Mouse (Mus musculus) spleen, adult 12 weeks (tissue): ENCODE measurements around the gene Gm42417.

Experiments used
- DNase-seq: peaks from one replicate; pipeline ENCODE4 v3.0.0; 2022; ENCODE audit warnings: low spot score

Gene Gm42417

DNA sequence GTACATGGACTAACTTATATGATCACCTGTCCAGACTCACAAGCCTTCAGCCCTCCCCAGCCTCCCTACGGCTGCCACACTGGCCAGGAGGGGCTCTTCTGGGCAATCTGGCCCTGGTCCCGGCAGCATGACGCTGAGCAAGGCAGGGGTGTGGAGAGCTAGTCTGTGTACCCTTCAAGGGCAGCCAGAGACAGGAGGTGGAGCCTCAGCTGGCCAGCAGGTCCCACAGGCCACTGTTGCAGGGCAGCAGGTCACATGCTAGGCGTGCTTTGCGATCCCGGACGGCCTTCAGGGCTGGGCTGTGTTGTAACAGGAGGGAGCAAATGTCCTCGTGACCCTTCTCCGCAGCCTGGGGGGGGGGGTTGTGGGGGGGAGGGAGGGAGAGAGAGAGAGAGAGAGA, at the start of gene Gm42417:
Gene Gm42417 (minus strand): TSS at position 244 of the 400 bp plus-strand sequence.
- DNase-seq = no peak

DNA sequence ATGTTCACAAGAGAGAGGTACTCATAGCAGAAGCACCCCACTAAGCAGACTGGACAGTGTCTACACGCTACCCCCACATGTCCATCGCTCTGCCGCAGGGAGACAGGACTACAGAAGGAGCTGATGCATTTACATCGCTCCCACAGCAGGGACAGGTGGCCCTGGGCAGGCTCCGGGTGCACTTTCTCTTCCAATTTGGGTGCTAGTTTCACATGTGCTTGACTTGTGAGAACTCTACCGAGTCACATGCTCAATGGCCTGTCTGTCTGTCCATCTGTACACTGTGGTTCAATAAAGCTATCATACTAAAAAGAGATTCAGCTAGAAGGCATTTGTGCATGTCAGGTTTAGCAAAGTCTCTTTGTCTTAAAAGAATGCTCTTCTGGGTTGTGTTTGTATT, 48.6 kb upstream of the Gm42417 start:
- no peak for DNase-seq

DNA sequence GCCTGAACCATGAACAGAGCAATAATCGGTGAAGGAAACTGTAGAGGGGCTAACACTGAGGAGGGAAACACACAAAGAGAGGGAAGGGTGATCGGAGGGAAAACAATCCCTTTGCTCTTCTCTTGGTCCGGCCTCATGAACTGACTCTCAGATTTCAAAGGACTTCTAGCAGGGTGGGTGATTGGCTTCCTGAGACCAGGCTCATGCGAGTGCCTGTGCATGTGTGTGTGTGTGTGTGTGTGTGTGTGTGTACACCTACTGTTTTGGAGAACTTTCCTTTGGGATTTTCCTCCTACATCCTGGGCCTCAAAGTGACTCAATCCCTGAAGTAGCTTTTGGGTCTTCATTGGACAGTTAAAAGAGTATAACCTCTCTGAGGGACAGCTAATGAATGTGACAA, 47.1 kb upstream of the Gm42417 start:
- no peak for DNase-seq

DNA sequence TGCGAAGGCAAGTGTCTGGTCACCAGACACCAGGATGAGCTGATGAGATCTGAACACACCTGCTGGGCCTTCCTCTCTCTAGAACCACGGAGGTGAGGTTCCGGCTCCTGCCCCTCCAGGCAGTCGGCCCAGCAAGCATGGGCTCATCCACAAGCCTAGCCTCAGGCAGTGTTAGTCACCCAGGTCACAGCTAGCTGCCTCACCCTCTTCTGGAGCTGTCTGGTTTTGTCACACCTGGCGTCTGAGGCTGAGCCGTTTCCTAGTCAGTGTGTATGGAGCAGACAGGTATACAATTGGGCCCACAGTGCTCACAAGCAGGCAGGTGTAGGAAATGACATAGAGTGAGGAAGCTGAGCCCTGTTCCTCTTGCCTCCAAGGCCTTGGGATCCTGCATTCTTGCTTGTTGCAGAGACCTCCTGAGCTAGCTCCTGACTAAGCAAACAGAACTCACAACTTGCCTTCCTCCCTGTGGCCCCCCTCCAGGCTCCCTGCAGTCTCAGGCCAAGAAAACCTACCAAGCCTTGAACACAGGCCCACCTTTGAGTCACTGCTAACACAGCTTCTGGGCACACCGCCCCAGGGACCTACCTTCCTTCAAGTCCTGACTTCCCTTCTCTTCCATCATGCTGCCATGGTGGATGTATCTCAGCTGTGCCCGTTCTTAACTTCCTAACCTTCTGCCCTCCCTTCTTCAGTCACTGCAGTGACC, 44.3 kb upstream of the Gm42417 start:
- DNase-seq = no peak

DNA sequence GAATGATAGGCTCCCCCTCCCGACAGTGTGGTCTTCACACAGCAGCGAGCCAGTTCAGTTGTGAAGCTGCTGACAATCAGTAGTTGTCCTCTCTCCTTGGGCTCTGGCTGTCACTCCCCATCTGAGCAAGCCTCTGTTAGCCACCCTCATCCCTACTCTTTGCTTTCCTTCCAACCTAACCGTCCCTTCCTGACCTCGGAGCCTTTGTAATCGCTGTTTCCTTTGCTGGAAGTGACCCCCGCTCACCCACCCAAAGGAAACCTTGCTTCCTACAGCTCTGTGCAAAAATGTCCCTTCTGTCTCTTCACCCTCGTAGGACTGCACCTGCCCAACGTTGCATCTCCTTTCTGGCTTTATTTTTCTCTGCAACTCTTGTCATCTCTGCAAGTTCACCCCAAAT, 43.0 kb upstream of the Gm42417 start:
- no peak for DNase-seq

DNA sequence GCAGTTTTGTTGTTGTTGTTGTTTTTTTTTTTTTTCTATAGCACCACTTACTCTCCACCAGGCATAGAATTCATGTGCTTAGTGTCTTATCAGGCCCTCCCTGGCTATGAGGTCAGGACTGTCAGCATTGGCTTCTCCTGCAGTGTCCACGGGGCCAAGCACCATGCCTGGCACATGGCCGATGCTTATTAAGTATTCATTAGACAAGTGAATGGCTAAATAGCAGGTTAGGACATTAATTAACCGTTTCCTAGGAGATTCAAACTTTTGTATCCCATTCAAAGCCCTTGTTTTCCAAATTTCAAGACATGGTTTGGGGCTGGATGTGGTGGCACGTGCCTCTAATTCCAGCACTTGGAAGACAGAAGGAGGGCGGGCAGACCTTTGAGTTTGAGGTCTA, 42.0 kb upstream of the Gm42417 start:
- DNase-seq = no peak

DNA sequence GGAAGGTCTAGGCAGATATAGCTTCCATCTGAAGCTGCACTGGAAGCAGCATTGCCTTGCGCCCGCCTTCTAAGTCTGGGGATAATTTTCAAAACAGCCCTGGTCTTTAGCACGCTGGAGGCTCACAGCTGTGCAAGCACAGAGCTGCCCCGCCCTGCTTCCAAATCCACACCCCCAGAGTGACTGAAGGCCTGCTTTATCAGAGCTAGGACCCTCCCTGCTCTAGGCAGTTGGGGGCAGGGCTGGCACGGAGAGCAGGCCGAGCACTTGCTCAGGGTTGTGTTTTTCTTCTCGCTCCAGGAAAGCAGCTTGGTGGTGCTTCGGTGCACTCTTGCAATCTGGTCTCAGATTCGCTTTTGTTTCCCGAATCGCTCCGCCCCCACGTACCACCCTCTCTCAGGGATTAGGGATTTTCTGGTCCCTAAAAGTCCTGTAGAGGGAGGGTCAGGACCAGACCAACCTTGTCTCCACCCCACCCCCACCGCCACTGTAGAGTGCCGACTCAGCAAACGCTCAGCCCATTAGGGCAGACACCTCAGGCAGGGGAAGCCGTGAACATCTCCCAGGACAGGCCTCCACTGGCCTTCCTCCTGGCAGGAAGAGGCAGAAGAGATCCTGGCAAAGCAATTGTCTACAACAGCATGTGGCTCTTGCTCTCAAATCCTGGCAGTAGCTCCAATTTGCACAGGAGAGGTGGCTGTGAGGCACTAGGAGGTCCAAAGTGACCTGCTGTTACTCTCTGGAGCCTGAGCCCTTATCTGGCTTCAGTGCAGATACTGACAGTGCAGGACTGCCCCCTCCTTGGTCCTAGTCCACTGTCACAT, 41.4 kb upstream of the Gm42417 start:
- DNase-seq = no peak

DNA sequence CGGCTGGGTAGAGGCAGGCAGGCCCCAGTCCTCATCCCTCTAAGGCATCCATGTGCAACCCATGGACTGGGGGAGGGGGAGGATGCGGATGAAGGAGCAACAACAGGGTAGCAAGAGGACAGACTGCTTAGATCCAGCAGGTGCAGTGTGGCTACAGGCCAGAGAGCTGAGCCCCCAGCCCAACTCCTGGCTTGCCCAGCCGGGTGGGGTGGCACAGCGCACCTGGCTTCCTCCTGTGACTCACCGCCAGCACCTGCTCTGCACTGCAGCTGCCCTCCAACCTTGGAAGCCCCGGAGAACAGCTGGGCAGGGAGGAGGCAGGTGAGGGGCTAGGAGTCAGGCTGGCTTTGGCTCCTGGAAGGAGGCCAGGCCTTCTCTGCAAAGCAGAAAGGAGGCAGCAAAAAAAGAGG, 40.8 kb upstream of the Gm42417 start:
- no peak for DNase-seq

DNA sequence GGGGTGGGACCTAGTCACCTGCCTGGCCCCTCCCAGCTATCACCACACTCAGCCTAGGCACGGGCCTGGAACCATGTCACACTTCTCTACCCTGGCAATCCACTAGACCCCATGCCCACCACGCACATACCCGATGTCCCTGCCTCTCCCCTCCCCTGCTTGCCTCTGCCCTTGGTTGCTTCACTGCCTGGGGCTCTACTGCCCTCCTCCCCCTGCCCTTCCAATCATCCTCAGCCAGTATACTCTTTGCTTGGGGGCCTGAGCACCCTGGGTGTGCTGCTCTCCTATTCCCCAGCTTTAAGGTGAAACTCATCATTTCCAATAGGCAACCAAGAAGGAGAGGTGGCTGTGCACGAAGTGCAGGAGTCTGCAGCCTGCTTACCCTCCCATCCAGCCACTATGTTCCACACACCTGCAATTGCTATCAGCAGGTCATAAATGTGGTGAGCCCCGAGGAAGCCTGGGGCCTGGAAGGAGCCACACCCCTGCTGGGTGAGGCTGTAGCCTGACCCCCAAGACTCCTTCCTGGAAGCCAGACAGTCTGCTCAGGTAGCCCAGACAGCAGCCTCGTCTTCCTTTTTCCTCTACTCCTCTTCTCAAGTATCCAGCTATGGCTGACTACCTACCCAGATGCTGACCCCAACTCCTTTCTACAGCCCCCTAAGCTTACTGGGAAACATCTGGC, 37.9 kb upstream of the Gm42417 start:
- DNase-seq = no peak

DNA sequence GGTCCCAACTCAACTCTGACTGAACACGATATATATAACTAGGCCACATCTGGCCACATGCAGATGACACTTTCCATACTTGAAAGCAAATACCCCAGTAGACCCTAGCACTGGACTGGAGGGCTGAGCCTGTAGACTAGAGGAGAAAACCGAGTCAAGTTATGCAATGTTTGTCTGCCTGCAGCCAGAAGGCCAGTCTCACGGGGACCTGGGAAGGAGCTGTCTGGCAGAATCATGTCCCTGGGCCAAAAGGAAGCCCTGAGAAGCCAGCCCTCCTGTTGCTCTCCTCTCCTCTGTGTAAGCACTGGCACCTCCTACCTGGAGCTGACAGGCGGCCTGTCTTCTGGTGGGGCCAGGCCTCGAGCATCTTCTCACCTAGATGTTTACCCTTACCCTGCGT, 36.1 kb upstream of the Gm42417 start:
- no peak for DNase-seq

DNA sequence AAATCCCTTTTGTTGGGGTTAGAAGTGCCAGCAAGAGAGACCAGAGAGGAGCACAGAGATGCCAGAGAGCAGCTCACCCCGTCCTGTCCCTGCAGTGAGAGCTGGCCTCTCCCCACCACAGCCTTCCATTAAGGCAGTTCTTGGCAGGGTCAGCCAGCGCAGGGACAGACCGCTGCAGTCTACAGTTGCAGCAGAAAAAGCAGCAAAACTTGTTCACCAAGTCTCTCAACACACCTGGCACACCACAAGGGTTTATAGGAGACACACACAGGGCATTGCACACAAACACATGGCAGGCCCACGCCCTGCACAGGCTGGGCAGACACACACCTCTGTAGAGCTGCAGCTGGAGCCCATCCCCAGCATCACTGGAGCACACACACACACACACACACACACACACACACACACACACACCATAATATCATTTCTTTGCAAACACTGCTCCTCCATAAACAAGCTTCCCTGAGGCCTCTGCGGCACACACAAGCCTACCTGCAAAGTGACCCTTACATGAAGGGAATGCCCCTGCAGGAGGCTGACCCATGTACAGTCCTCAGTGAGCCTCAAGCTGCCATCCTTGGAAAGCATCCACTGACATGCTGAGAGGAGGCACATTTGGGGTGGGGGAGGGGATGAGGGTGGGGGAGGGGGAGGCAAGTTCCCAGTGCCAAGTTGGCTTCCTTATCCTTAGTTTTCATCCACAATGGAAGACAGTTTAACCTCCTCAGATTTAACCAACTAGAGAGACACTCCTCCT, 35.1 kb upstream of the Gm42417 start:
- DNase-seq = no peak

DNA sequence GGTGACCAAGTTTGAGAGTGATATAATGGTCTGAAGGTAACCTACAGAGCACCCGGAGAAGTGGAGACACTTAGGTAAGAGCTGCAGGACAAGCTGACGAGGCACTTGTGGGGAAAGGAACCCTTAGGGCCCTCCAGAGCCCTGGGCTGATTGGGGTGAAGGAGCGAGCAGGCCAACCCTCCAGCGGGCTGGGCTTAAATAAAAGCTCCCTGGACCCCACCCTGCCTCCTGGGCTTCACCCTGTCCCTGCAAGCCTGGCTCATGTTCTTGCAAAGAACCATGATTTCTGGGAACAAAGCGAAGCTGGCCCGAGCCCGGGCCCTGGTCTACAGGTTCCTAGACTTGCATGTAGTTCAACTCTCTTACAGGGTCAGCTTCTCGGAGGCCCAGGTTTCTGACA, 34.3 kb upstream of the Gm42417 start:
- DNase-seq = no peak

DNA sequence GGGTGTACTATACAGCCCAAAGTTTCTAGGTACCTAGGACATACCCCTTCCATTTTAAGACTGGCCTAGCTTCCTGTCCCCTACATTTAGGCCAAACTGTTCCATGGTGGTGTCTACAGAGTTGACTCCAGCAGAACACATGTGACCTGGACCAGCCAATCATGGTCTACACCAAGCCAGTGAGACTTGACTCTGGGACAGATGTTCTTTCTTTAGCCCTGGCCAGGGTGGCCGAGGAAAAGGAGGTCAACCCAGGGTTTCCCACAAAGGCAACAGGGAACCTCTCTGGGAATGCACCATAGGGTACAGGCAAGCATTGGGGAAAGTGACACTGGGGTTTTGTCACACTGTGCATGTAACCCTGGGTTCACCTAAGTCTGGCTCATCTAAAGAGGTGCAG, 33.5 kb upstream of the Gm42417 start:
- DNase-seq = no peak

DNA sequence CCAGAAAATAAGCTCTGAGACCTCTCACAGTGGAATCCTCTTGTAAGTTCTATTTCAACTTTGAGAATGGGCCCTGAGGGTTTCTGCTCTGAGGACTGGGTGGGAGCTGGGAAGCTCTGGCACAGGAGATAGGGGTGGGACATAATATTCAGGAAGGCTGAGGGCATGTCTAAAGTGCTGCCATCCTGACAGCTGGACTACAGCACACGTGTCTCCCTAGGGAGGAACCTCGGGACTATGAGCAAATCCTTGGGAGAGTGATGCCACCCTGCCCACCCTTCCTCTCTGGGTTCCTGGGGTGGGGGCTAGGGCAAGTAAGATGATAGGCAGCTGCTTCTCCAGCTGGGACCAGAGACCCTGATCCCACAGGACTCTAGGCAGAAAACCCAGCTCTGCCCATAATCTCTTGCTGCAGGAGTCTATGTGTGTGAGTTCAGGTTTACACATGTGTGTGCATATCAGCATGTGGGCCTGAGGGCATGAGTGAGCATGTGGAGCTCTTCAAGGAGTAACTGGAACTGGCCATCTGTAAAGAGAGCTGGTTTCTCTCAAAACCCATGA, 33.0 kb upstream of the Gm42417 start:
- no peak for DNase-seq

DNA sequence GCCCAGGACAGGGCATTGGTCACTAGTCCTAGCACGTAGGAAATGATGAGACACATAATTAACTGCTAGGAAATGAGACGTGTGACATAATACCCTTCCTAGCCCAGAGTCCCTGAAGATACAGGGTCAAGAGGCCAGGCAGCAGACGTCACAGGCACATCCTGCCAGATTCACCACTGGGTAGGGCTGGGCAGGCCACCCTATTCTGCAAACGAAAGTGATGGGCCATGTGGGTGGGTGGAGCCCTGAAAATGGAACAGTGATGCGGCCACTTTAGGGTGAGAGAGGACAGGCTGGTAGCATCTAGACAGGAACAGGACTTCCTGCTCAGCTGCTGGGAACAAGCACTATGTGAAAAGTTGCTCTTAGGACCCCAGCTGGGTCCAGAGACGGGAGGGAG, 32.4 kb upstream of the Gm42417 start:
- no peak for DNase-seq

DNA sequence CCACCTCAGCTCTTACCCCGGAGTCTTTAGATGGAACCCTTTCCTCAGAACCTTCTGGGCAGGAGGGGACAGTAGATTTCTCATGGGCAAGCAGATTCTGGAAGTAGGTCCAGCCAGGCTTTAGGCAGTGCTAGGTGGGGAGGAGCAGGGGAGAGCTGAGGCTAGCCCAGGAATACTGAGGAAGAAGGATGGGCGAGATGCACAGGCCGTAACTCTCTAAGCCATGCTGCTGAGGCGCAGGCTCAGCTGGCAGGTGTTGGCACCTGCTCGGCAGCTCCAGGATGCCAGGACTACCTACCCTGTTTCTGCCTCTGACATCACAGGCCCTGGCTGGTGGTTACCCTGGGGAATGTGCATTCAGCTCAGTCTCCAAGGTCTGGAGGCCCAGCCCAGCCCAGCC, 31.1 kb upstream of the Gm42417 start:
- no peak for DNase-seq

DNA sequence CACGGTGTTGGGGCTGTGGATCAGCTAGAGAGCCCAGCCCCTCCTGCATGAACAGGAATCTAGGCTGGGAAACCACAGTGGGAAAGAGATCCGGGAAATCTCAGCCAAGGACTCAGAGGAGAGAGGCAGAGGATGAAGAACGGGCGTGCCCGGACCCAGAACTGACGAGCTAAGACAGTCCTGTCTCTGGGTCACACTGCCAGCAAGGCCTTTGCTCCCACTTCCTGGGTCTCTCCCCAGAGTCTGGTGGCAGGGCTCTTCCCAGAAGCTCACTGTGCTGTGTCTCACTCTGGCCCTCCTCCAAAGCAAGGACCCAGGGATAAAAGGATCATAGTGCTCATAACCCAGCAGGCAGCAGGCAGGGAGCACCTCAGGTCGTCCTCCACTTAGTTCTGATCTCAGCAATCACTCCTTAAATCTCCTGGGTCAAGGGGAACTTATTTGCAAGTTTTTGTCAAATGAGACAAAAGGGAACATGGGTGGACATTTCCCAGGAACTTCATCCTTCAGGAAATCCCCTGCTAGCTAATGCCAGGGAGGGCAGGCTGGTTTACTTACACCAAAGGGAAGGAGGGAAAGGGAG, 30.6 kb upstream of the Gm42417 start:
- DNase-seq = no peak

DNA sequence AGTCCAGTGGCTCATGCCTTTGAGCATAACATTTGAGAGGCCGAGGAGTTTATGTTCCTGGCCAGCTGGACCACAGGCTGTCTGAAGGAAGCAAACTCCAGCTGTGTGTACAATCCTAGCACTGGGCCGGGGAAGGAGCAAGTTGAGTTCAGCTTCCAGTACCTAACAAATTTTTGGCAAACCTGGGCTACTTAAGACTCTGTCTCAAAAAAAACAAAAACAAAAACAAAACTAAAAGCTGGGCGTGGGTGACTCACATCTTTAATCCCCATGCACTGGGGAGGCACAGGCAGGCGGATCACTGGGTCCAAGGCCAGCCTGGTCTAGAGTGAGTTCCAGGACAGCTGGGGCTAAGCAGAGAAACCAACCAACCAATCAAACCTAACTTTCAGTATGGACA, 29.5 kb upstream of the Gm42417 start:
- no peak for DNase-seq

DNA sequence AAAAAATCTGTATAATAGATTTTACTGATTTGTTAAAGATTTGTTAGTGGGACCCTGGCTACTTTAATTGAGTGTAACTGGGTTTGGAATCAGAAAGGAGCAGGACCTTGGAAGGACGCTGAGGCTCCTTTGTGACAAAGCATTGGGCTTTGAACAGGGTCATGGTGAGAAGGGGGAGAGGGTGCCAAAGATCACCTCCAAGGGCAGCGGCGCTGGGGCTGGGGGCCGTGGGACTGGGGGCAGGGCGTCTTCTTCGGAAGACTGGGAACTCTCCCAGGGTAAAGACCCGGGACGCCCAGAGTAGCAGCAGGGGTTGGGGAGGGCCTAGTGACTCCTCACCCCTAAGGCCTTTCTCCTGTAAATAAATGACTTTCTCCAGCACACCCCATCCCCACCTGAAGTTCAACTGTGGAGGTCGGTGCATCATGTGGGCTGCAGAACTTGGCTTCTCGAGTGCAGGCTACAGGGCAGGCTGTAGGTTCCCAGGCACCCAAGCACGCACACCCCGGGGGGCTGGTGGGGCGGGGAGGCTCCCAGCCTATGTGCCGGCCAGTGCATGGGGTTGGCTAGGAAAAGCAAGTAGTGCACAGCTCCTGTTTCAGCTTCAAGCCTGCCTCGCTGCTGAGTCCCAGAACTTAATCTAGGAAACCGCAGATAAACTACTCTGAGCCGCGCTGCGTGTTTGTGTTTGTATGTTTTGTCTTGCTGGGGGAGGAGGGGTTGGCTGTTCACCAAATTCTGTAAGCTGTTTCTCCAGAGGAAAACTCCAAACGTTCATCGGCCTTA, 28.8 kb upstream of the Gm42417 start:
- DNase-seq = no peak

DNA sequence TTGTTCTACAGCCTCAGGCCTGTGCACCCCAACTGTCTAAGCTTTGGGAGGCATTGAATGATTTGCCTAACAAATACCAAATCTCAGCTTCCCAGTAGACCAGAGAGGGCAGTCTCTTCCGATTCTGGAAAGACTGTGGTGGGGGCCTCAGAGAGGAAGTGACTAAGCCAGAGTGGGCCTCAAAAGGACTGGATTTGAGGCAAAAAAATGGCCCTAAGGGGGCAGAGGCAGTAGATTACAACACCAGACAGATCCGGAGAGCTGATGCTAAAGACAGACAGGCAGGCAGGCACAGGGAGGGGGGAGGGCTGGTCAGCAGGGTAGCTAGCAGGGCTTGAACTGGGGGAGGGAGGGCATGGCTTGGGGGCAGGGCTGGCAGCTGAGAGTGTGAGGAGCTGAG, 27.2 kb upstream of the Gm42417 start:
- no peak for DNase-seq

DNA sequence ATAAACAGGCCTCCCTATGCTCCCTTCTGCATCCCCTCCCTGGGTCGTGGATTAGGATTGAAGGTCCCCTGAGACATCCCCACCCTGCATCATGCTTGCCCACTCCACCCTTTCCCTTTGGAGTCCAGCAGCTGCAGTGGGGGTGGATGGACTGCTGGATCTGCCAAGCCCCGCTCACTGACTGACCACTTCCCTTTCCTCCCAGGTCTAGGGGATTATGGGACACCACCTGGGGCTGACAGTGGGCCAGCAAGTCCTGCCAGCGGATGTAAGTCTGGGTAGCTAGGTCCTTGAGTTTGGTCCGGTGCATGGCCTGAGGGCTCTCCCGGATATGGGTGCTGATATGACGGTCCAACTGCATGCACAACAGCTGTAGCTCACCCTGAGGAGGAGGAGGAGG, 24.9 kb upstream of the Gm42417 start:
- no peak for DNase-seq
